Comparison of ENCODE assay signal across 22 mouse cellular contexts in genomic region chr1:165174059-165174616, GRCm38 (mm10). TPM values are rescaled to one million over a fixed set of nuclear protein-coding genes. Genes with fewer than 3 reads are reported as not detected.
DNase-seq lines count a peak whose midpoint lies in the region; ATAC-seq lines count a peak whose summit lies in the region.
"Had no signal": no experiment of that assay in that cellular context is flagged by ENCODE, and none has a peak within 500 bp of the region (broad histone marks: within the 10 kb centered on the region; RNA-seq: fewer than 3 reads in every experiment).

No protein-coding gene starts in this region.

- H3K4me3 ChIP-seq in embryonic facial prominence, embryonic 14.5 days (ENCODE audit: low read depth, low read length): no peak overlapping the region
- no peak overlapping the region for H3K4me3 ChIP-seq in embryonic facial prominence, embryonic 10.5 days
- no peak overlapping the region for H3K4me3 ChIP-seq in liver, embryonic 12.5 days
- H3K4me3 ChIP-seq: forebrain, embryonic 13.5 days; heart, adult 2 months; hindbrain, embryonic 15.5 days; layer of hippocampus, adult 2 months; left cerebral cortex, adult 2 months; neural tube, embryonic 12.5 days had no signal

- no peak overlapping the region for H3K4me2 ChIP-seq in embryonic facial prominence, embryonic 14.5 days (ENCODE audit: low read depth, low read length)
- H3K4me2 ChIP-seq in liver, embryonic 12.5 days: no peak overlapping the region
- H3K4me2 ChIP-seq: forebrain, embryonic 13.5 days; hindbrain, embryonic 15.5 days; neural tube, embryonic 12.5 days had no signal

- no peak overlapping the region for H3K27ac ChIP-seq in embryonic facial prominence, embryonic 14.5 days (replicated peaks; ENCODE audit: low read depth, low read length)
- H3K27ac ChIP-seq in embryonic facial prominence, embryonic 10.5 days (replicated peaks): no peak overlapping the region
- H3K27ac ChIP-seq in liver, embryonic 12.5 days: no peak overlapping the region
- H3K27ac ChIP-seq: forebrain, embryonic 13.5 days; heart, adult 2 months; hindbrain, embryonic 15.5 days; layer of hippocampus, adult 2 months; left cerebral cortex, adult 2 months; macrophage; neural tube, embryonic 12.5 days had no signal

- no peak for DNase-seq in embryonic facial prominence, embryonic 14.5 days (ENCODE audit: low spot score)
- no peak for DNase-seq in embryonic facial prominence, embryonic 10.5 days (ENCODE audit: low spot score)
- DNase-seq in thymus, postnatal 4 days: peak; percentile 62
- DNase-seq in thymus, postnatal 36 days: no peak
- DNase-seq in embryo, embryonic 10.5 days (ENCODE audit: low spot score): no peak
- no peak for DNase-seq in gastrocnemius, postnatal 36 days
- DNase-seq in cerebellum, adult 8-10 months: no peak
- DNase-seq: adrenal gland, postnatal 10 days; cerebellum, adult 2 months; heart, adult 2 months; heart, postnatal 14 days had no signal

- 34% methylated on average over 5 of the region's 9 CpGs for WGBS in embryonic facial prominence, embryonic 14.5 days
- WGBS in embryonic facial prominence, embryonic 10.5 days: 57% methylated on average over 9 of the region's 9 CpGs
- 39% methylated on average over 9 of the region's 9 CpGs for WGBS in liver, embryonic 12.5 days (ENCODE audit: insufficient replicate concordance)

- H3K27me3 ChIP-seq in embryonic facial prominence, embryonic 14.5 days (replicated peaks; ENCODE audit: control insufficient read depth, insufficient read depth, low read length): no peaks in the 10 kb centered on the region
- H3K27me3 ChIP-seq in embryonic facial prominence, embryonic 10.5 days (replicated peaks; ENCODE audit: low read depth, poor library complexity, severe bottlenecking): no peaks in the 10 kb centered on the region
- H3K27me3 ChIP-seq in liver, embryonic 12.5 days (replicated peaks): no peaks in the 10 kb centered on the region
- H3K27me3 ChIP-seq: forebrain, embryonic 13.5 days; hindbrain, embryonic 15.5 days; neural tube, embryonic 12.5 days had no signal

- H3K9me3 ChIP-seq in embryonic facial prominence, embryonic 14.5 days (ENCODE audit: control insufficient read depth, low read length): no peaks in the 10 kb centered on the region
- H3K9me3 ChIP-seq in embryonic facial prominence, embryonic 10.5 days: no peaks in the 10 kb centered on the region
- no peaks in the 10 kb centered on the region for H3K9me3 ChIP-seq in liver, embryonic 12.5 days (replicated peaks)
- H3K9me3 ChIP-seq: forebrain, embryonic 13.5 days; hindbrain, embryonic 15.5 days; neural tube, embryonic 12.5 days had no signal

- no peaks in the 10 kb centered on the region for H3K4me1 ChIP-seq in embryonic facial prominence, embryonic 14.5 days (ENCODE audit: control insufficient read depth, insufficient read depth, low read length)
- peaks cover 6% of the 10 kb centered on the region; the same call in 1 of the 2 replicates for H3K4me1 ChIP-seq in embryonic facial prominence, embryonic 10.5 days
- H3K4me1 ChIP-seq in liver, embryonic 12.5 days: no peaks in the 10 kb centered on the region
- H3K4me1 ChIP-seq: forebrain, embryonic 13.5 days; hindbrain, embryonic 15.5 days; neural tube, embryonic 12.5 days had no signal

- ATAC-seq in embryonic facial prominence, embryonic 14.5 days (ENCODE audit: low read depth): 0 out of 2 replicates have a peak, but pooled peaks have one; percentile 26
- 0 out of 2 replicates have a peak, but pooled peaks have one; percentile 51 for ATAC-seq in liver, embryonic 12.5 days
- ATAC-seq: forebrain, embryonic 13.5 days had no signal

- intact Hi-C loops in gastrocnemius, postnatal 36 days (cut with DNase I): no loop called here

- H3K9ac ChIP-seq in embryonic facial prominence, embryonic 14.5 days (ENCODE audit: low read depth, low read length): no peak overlapping the region
- H3K9ac ChIP-seq in liver, embryonic 12.5 days: no peak overlapping the region
- H3K9ac ChIP-seq: forebrain, embryonic 13.5 days; hindbrain, embryonic 15.5 days; neural tube, embryonic 12.5 days had no signal

- H3K36me3 ChIP-seq in embryonic facial prominence, embryonic 14.5 days (ENCODE audit: control insufficient read depth, insufficient read depth, low read length): peaks cover 8% of the 10 kb centered on the region
- H3K36me3 ChIP-seq in embryonic facial prominence, embryonic 10.5 days (replicated peaks): peaks cover 18% of the 10 kb centered on the region
- peaks cover 10% of the 10 kb centered on the region; the same call in 1 of the 2 replicates for H3K36me3 ChIP-seq in liver, embryonic 12.5 days
- H3K36me3 ChIP-seq: hindbrain, embryonic 15.5 days; neural tube, embryonic 12.5 days had no signal

RNA-seq across cellular contexts. Expression of gene Tbx19, which starts 13.6 kb away (rescaled TPM):
- polyA plus RNA-seq in embryonic facial prominence, embryonic 14.5 days (2014; fragmentation: Nextera tagmentation; extraction: Ambion mirVana): 0.36 and 0.88 TPM in 2 replicates
- polyA plus RNA-seq in embryonic facial prominence, embryonic 10.5 days (2016; fragmentation: Nextera tagmentation; extraction: Ambion mirVana): not detected in 2 replicates
- not detected in 2 replicates for polyA plus RNA-seq in liver, embryonic 12.5 days (2016; fragmentation: Nextera tagmentation; extraction: Ambion mirVana)
- not detected for total RNA-seq in gastrocnemius, postnatal 36 days (2021)
- total RNA-seq: adrenal gland, postnatal 10 days; heart, adult 2 months; heart, postnatal 14 days; layer of hippocampus, adult 2 months; left cerebral cortex, adult 2 months; MEL; midbrain, postnatal 0 days had no signal
- polyA plus RNA-seq: cerebellum, adult 2 months; heart, adult 2 months; hindbrain, embryonic 15.5 days; kidney, embryonic 16.5 days; liver, embryonic 16.5 days; macrophage; neural tube, embryonic 12.5 days had no signal

RNA-seq across cellular contexts. Expression of gene Sft2d2, which starts 20.1 kb away (rescaled TPM):
- 21.3 and 22.0 TPM in 2 replicates for polyA plus RNA-seq in embryonic facial prominence, embryonic 14.5 days (2014; fragmentation: Nextera tagmentation; extraction: Ambion mirVana)
- polyA plus RNA-seq in embryonic facial prominence, embryonic 10.5 days (2016; fragmentation: Nextera tagmentation; extraction: Ambion mirVana): 11.8 and 12.1 TPM in 2 replicates
- 8.0 and 8.6 TPM in 2 replicates for polyA plus RNA-seq in liver, embryonic 12.5 days (2016; fragmentation: Nextera tagmentation; extraction: Ambion mirVana)
- total RNA-seq in gastrocnemius, postnatal 36 days (2021): 1 to 10 TPM; 7.6 to 8.2 TPM
